Mouse (Mus musculus): ENCODE data around the gene Nsmce1. TPM values are rescaled to one million over a fixed set of nuclear protein-coding genes. Genes with fewer than 3 reads are reported as not detected.

The Nsmce1 gene
- total RNA-seq, 2 experiments from 2014 or later: 10.8 to 11.1 TPM

DNA sequence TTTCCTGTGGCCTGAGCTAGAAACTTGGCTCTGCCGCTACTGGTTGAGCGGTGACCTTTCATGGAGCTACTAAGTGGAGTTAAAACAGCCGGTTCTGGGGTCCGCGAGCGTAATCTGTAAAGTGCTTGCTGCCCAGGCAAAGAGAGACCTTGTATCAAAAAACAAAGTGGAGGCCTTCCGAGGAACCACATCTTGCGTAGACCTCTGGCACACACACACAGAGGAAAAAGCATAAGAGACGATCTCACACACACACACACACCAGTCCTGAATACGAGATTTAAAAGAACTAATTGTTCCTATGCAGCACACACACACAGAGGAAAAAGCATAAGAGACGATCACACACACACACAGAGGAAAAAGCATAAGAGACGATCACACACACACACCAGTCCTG lies 364 bp upstream of the Nsmce1 start:
- no peak for DNase-seq (ENCODE audit: low spot score)

DNA sequence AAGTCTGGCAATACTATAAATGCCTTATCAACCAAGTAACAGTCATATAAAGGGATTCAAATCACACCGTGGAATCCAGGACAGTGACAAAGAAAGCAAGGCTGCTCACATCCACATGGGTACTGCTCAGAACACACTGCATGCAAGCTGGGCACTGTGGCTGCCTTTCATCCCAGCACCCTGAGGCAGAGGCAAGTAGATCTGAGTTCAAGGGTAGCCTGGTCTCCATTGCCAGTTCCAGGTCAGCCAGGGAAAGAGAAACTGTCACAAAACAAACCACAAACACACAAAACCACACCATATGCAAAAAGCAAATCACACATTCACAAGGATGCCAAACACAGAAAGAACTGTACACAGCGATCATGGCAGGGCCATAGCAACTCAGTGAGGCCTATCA lies 1.8 kb downstream of the Nsmce1 start:
- DNase-seq (ENCODE audit: low spot score): no peak

DNA sequence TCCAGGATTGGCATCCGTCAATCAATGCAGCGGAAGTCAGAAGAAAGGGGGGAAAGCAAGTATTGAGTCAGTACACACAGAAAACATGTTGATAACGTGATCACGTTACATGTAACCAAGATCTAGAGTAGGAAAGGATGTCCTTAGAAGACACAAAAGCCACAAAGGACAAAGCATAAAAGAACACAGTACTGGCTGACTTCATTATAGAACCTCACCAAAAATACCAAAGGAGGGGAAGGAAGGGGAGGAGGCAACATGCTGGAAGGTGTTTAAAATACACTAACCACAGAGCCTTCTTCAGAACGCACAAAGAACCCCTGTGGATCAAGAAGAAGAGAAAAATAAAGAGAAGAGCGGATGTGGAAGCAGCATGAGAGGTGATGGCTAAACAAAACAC lies 2.7 kb downstream of the Nsmce1 start:
- no peak for DNase-seq (ENCODE audit: low spot score)

DNA sequence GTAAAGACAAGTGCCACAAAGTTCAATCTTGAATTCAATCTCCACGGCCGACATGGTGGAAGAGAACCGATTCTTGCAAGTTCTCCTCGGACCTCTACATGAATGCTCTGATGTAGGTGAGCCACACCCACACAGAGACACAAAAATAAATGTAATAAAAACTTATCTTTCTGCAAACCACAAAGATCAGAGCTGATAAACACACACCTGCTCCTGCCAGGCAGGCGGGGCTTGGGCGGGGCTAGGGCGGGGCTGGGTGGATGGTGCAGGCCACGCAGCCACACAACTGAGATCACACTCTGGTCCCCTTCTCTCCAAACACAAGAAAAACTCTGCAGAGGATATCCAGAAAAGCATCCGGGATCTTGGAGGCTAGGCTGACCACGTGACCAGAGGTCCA lies 4.3 kb downstream of the Nsmce1 start:
- no peak for DNase-seq (ENCODE audit: low spot score)

DNA sequence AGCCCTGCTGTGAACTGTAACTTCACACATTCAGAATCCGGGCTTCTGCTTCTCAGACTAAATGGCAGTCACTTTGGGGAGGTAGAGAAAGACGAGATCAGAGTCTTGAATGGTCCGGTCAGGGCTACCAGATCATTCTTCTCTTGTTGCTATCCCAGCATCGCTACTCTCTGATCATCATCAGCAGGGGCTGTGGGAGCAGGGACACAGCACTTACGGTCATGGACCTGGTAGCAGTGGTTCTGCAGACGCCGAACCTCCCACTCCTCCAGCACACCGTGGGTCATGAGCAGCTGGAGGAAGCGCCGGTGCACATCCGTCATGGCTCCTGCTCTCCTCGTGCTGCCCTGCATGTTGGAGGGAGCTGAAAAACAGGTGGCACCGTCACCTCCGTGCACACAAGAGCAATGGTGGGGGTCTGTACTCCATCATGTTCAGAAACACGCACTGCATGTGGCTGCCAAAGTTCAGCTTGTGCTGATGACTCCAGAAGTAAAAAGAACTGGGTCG lies 5.2 kb downstream of the Nsmce1 start:
- DNase-seq (ENCODE audit: low spot score): no peak

DNA sequence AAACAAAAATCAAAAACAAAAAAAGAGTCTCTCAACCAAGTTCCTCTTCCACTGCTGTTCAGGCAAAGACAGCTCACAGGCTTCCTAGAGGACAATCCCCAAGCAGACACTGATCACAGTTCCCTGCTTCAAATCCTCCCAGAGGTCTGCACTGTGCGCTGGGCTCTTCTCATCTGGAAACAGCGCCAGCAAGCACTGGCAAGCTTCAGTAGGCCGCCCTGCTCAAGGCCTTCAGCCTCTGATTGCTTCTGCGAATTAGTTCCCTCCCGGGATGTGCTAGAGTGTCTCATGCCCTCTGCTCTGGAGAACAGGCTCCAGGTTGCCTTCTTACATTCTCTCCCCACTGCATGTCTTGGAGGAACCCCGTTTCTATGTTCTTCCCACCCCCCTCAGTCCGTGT lies 6.6 kb downstream of the Nsmce1 start:
- DNase-seq (ENCODE audit: low spot score): no peak

DNA sequence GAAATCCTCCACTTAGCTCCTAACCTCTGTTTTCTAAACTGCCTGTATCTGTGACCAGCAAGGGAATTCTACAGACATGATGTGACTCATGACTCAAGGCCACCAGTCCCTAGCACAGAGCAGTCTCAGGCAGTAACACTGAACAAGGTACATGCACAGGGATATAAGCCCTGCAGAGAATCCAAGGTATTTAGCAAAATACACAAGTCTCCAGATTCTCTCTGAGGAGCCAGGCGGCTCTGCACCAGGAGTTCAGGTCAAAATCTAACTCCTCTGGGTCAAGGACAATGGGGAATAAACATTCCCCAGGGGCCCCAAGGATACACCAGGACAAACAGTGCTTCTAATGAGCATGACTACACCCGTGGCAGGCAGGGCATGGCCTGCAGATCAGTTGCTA lies 8.5 kb downstream of the Nsmce1 start:
- no peak for DNase-seq (ENCODE audit: low spot score)

DNA sequence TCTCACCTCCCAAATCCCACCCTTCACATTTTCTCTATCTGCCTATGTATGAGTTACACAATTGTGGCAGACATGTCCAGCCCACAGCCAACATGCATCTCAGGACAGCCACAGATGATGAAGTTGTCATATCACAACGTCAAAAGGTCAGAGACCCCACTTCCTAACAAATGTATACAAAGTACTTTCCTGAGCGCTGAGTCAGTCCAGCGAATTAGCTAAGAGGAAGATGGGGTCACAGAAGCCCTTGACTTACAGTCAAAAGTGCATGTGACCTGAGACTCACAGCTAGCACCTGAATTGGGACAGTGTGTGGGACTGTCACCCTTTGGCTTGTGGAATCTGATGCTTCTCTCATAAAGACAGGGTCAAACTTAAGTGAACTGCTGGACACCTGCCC lies 9.1 kb downstream of the Nsmce1 start:
- no peak for DNase-seq (ENCODE audit: low spot score)

DNA sequence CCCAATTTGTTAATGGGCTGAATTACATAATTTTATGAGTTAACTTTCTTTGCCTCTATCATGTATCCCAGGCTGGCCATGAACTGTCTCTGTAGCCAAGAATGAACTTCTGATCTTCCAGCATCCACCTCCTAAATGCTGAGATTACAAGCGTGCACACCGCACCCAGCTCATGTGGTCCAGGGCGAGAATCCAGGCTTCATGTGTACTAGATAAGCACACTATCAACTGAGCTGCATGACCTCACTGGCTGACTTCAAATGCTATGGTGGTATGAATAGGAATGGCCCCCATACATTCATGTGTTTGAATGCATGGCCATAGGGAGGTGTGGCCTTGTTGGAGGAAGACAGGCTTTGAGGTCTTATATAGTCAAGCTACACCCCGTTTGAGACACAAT lies 10.9 kb downstream of the Nsmce1 start:
- DNase-seq (ENCODE audit: low spot score): no peak

DNA sequence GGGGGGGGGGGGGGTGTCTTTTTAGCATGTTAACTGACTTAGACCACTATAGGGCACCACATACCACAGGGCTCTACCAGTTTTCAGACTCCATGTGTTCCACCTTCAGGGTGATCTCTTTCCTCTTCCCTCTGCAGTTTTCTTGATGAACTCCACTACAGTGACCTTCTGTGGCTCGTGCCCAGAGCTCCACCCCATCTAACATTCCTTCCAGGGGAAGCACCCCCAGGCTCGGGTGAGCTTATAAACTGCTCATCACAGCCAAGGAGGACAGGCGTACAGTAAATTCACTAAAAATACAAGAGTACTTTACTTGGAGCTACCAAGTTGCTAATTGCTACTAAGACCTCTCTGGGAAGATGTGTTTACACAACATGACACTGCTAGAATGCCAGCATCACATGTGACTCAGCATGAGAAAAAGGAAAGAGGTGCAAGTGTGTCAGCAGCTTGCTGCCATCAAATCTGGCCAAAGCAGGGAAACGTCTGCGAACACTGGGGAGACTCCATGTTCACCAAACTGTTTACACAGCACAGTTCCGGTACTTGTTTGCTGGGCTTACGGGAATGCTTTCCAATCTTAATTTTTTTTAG lies 12.9 kb downstream of the Nsmce1 start:
- peak; percentile 32 for DNase-seq (ENCODE audit: low spot score)

DNA sequence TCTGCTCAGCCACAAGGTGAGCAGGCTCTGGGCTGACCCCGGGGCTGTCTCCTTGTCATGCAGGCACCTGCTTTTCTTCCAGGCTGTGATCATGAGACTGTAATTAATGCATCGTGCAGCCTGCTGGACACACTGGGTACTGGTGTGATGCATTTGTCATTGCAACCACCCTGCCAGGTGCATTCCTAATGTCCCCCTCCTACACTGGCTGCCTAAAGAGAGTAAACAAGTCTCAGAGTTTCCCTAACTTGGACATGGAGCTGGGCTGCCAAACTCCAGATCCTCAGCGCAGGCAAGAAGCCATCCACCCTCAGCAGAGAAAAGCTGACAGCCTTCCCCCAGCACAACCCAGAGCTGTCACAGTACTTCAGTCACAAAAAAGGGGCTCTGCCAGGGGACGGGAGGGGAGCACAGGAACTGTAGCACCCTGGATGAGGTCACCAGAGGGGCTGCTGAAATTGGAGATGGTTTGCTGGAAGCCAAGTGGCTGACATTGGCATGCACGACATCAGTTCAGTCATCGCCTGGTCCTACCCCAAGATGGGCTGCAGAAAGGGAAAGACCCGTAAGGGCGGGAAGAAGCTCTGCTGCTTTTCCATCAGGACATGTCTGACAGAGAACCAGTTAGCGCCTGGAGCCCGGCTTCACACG lies 15.7 kb downstream of the Nsmce1 start:
- DNase-seq (ENCODE audit: low spot score): no peak

DNA sequence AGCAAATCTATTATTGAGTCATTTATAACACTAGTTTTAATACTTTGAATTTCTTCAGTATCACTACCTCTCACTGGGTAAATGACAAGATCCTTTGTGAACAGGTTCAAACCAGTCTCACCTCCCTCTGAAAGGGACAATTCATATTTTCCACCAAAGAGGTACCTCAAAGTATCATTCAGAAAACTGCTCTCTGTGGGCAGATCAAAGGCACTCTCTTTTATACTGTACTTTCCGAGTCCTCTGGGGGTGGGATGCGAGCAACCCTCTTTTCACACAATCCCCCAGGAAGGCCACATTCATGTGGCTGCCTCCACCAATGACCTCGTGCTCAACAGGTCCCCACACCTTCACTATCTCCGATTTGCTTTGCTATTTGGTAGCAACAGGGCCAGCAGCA lies 16.9 kb downstream of the Nsmce1 start:
- no peak for DNase-seq (ENCODE audit: low spot score)

DNA sequence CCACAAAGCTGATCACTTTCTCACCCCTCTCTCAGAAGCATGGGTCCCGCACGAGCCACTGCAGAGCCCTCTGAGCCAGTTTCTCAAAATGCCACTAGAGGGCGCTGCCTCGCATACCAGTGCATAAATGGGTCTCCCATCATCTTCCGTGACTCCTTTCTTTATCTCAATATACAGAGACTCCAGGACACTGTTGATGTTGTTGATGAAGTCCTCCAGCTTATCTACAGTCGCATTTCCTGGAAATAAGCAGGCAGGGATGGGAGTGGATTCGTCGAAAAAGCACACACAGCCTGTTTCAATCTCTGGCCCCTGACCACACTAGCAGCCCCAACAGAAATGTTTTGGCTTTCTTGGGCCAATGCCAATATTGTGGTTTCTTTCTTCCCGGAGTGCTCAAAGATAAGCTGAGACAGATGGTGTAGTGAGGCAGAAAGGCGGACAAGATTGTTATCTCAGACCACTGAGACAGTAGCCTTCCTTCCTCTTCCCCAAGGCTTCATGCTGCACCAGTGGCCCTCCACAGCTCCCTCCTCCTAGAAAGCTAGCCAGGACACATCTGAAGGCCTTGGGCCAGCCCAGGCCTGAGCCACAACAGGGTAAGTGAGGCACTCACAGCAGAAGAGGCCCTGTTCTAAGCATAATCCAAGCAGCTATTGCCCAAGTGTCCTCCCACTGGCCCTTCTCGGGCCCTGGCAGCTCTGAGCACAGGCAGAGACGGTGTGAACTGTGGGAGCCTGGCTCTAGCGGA lies 19.2 kb downstream of the Nsmce1 start:
- peak; percentile 80 for DNase-seq (ENCODE audit: low spot score)

DNA sequence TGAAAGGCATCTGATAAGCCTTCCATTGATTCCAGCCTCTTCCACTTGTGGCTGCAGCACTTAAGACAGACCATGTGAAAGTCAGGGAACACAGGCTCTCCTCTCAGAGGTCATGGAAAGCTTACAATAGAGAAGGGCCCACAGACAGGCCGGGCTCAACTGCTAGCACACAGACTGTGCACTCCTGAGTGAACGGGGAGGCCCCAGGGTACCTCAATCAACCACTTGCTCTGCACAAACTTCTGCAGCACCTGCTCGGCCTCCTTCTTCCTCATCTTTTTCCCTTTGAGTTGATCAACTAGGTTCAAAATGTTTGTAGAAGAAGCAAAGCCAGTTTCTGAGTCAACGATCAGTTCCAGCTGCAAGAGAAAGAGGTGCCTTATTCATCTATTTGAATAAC lies 20.5 kb downstream of the Nsmce1 start:
- no peak for DNase-seq (ENCODE audit: low spot score)

DNA sequence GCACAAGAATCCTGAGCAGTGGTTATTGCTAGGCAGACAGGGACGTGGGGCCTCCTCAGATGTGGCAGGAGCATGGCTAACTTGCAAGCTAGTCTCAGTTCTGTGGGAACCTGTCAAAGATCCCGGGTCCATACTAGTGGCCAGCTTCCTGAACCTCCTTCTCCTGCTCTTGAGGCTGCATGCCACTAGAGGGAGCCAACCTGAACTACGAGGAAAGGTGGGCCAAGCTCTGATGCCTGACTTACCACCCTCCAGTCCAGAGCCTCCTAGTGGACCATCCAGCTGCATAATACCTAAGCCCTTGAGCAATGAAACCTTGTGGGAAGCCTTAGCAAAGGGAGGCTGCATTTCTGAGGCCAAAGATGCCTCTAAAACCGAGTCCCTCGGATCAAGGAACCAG lies 21.5 kb downstream of the Nsmce1 start:
- peak; percentile 71 for DNase-seq (ENCODE audit: low spot score)

DNA sequence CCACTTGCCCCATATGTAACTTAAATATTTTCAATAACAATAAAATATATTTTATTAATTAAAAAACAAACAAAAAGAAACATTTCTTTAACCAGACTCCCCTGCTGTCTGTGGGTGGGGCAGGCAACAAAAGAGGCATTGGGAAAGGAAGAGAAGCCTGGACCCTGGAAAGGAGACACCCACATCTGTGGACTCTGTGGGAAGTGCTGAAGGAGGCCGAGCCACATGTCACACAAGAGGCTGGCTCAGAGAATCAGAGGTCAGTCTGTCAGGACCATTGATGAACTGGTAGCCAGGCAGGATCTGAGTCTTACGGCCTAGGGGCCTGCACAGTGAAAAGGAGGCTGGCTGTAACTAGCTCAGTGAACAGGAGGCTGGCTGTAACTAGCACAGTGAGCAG lies 29.2 kb downstream of the Nsmce1 start:
- DNase-seq (ENCODE audit: low spot score): no peak

DNA sequence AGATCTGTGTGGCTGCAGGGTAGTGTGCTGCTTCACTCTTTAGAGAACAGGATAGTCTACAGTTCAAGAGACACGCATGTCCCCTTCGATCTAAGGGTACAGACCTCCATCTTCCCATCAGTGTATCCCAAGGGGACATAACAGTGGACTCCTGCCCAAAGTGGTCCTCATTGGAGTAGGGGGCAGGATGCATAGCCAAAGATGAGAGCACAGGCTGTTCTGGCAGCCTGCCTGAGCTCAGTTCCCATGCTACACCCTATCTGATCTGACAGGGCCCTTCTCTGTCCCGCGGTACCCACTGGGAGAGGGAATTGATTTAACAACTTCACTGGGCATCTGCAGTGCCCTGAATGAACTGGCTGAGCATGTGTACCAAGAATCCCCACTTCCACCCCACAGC lies 37.7 kb downstream of the Nsmce1 start:
- DNase-seq (ENCODE audit: low spot score): no peak

DNA sequence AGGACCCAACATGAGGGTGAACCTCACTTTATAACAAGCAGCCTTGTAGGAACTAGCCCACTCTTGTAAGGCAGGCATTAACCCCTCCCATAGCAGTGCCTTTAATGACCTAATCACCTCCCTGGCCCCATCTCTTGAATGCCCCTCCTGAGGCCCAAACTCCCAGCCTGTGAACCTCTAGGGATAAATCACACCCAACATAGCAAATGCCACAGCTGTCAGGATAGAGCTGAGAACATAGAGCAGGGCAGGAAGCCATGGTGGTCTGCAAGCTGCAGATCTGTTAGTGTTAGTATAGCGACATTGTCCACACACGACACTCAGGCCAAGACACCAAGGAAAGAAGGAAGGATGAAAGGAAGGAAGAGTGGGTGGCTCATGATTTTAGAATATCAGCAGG lies 40.3 kb downstream of the Nsmce1 start:
- DNase-seq (ENCODE audit: low spot score): no peak

DNA sequence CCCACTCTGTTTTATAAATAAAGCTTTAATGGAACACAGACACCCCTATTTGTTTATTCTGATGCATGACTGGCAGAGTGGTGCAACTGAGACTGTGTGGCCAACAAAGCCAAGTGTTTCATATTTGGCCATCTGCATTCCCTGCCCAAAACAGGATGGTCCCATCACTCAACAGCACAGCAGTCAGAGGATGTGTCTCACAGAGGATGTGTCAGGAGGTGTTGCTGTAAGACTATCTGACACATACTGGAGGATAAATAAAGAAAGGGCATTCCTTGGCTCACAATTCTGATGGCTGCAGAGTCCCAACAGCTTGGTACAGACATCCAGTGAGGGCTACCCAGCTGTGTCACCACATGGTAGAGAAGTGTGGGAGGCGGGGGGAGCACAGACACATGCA lies 40.7 kb downstream of the Nsmce1 start:
- no peak for DNase-seq (ENCODE audit: low spot score)

DNA sequence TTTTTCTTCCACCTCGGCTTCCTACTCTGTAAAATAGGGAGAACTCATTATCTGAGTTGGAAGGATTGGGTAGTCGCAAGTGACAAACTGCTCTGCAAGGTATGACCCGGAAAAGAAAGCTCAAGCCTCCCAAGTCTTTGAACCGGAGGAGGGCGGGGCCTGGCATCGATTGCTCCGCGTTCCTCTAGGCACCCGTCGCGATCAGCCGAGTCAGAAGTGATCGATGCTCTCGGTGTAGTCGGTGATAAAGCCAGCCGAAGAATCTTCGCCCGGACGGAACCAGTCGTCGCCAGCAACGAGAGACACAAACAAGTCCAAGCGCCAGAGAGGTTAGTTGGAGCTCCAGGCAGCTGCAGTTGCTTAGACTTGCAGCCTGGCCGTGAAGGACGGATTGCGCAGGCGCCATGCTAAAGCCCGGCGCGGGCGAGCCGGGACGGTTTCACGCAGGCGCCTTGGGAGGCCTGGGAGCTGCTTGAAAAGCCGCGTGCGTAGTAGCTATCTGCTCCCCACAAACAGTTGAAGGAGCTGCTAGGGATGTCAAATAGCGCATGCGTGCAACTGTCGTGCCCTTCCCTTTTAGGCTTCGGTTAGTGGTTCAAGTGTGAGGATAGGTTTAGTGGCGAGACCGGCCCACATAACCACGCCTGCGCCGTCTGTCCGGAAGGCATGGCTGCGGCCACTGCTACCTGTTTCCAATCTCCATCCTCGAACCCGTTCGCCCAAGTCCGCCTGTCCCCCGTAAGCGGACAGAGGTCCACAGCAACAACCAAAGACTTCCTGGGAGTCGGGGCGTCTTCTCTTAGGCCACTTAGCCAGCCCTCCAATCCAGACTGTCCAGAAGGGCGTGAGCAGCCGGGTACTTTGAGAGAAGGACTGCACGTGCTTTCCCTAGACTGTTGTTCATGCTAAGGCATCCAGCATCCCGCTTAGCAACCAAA lies 46.7 kb downstream of the Nsmce1 start, which contains the start of gene Kdm8:
TSS of gene Kdm8 (plus strand) at position 213 of the 938 bp plus-strand sequence.
- peak; percentile 95 for DNase-seq (ENCODE audit: low spot score)

DNA sequence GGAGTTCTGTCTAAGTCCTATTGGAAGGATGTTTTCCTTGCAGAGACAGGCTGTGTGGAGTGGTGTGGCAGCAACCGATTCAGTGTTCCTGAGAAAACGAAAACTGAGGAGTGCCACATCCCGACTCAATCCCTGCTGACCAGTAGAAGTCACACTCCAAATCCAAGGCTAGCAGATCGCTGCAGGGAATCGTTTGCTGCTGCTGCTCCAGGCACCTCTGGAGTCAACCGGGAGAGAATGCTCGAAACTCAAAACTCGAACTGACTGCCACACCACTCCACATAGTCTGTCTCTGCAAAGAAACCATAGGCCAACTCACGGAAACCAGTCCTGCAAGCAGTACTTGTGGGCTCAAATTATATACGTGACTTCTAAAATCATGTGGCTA lies 47.3 kb downstream of the Nsmce1 start:
- peak; percentile 9 for DNase-seq (ENCODE audit: low spot score)

DNA sequence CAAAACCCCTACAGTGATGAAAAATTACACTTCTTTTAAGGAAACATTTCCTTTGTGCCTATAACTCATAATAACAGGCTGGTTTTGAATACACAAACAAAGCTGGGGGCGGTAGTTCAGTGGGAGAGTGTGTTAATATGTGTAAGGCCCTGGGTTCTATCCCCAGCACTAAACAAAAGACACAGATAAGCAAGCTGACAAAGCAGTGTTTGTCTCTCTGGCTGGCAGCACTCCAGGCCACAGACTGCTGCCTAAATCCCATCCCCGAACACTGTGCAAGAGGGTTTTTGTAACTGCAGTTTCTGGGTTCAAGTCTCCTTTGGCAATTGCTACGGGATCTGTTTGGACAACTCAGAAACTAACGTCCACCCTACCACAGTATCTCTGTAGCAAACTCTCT lies 49.1 kb downstream of the Nsmce1 start:
- no peak for DNase-seq (ENCODE audit: low spot score)

Data from gastrocnemius, adult 18-20 months (tissue).